Mouse (Mus musculus) testis, adult 2 months (tissue): ENCODE data around the gene Fads6.

Experiments
- CTCF ChIP-seq: fragments of 200-500 bp; IDR thresholded peaks from 2 replicates; pipeline ENCODE4 v1.5.1; 2012; ENCODE audit warnings: low read depth, mild to moderate bottlenecking, inconsistent platforms, low read length, moderate library complexity; ENCODE audit not compliant: control insufficient read depth, insufficient read depth, insufficient replicate concordance
- POLR2A ChIP-seq: fragments of 200-500 bp; IDR thresholded peaks from 2 replicates; pipeline ENCODE4 v1.6.1; 2012; ENCODE audit warnings: low read depth, mild to moderate bottlenecking, inconsistent platforms, low read length, moderate library complexity; ENCODE audit not compliant: control insufficient read depth

DNA sequence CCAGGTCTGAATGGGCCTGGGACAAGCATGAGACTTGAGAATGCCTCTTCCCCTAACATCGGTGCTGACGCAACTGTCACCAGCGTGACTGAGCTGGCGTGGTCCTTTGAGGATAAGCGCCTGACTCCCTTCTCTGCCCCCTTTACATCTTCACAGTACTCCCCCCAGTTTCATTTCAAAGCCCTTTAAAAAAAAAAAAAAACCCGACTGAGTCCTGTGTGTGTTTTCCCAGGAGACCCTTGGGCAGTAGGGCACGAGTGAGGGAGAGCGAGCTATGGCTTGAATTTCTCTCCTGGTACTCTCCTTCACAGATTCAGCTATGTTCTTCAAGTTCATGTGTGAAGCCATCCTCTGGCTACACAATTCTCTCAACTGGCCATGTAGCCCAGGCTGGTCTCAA, 697 bp upstream of the Fads6 start:
- TF ChIP-seq CTCF, result no peak
- TF ChIP-seq POLR2A, result no peak
